Mouse (Mus musculus): Measurements from ENCODE around the gene 2410004B18Rik.

DNA sequence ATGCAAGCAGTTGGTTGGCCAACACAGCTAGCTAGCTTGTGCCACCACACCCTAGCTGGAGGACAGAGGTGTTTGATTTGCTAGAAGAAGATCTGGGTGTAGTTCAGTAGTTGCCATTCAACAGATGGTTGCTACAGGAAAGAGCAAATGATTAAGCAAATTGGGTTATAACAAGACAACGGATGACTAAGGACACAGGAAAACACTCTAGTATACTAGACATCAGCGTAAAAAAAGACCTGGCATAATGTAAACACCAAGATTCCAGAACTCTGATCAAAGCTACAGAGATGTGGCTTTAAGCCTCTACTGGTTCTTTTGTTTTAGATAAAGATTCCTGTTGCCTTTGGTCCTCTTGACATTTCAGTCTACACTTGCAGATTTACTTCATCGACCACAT lies 14.8 kb upstream of the 2410004B18Rik start:
- no peak for TF ChIP-seq POLR2A (IDR thresholded peaks at IDR 0.05; ENCODE audit: extremely low read depth, insufficient read depth, low read length)
- TF ChIP-seq CTCF (IDR thresholded peaks at IDR 0.05; ENCODE audit: low read depth, low read length), result no peak
